Mouse (Mus musculus) mouse embryonic stem cell (cell line): Measurements from ENCODE around the gene Pip4k2a.

ENCODE experiments used
- in situ Hi-C, 2 experiments: fragments of 300-500 bp; cut with MboI; formaldehyde crosslinking; loops; 1 replicate in 1 of 2; 3 replicates in 1 of 2; pipeline ENCODE4 v1.14.3; 2019 to 2020; ENCODE audit warnings: low sequenced_read_pairs in 2 of 2, low pct_unique_long_range_greater_than_20kb in 1 of 2, mixed read lengths in 1 of 2; ENCODE audit not compliant: unreplicated experiment in 1 of 2

Pip4k2a gene

DNA sequence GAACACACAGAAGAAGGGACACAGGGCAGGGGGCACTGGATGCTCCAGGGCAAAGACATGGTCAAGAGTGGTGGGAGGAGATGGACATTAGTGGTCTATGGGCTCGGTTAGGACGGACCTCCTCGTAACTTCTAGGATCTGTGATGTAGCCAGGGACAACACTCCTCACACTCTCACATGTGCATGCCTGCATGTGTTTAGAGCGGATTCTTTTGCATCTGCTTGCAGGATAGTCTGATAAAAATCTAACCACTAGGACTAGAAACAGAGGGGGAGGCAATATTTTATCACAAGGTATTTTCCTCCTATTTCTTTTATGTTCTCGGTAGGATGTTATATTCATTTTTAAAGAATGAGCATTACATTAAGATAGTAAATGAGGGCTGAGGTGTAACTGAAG lies 38.4 kb downstream of the Pip4k2a start:
- in situ Hi-C loops = no loop called here

GRCm38 (mm10) chr2:18959008-18959407 lies 38.9 kb downstream of the Pip4k2a start:
- in situ Hi-C loops = no loop called here

DNA sequence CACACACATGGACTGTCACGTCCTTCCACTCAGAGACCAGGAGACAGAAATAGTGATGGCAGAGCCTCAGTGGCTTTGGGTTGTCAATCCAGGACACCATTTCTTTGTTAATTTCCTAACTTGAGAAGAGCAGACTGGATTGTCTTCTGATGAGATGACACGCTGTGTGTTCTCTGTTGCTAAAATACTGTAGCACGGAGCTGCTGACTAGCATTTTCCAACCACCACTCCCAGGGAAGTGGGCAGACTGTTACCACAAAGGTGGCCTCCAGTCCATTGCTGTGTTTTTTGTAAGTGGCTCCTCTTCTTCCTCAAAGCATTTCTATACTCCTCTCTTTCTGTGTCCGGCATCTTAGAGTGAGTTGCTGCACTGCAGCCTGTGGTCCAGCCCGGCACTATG lies 39.4 kb downstream of the Pip4k2a start:
- in situ Hi-C loops = no loop called here

DNA sequence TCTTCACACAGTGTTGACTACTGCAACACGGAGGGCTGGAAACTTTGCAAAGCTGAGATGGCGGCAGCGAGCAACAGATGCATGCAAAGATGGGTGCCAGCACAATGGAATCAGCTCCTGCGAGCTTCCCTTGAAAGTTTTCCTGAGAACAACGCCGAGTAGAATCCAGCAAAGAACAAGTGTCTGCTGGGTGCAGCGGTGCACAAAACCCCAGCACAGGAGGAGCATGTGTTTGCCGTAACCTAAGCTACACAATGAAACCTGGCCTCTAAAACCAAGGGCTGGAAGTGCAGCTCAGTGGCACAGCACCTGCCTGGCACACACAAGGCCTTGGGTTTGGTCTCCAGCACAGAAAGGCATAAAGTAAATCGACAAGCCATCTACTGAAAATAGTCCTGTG lies 39.9 kb downstream of the Pip4k2a start:
- in situ Hi-C loops = no loop called here

DNA sequence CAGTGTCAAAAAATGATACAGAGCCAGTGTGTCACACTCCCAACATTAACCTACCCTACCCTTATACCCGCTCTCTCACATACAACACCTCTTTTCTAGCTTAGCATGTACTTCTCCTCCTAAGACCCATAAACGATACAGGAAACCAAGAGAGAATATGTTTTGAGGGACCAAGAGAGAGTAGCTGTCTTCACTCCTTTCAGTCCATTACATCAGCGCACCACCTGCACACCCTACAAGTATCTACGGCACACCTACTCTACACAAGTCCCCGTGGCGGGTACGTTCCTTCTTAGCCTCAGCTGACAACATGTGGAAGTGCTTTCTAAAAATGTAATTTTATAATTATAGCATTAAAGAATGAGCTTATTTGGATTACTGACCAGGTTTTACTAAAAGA lies 40.5 kb downstream of the Pip4k2a start:
- in situ Hi-C loops = no loop called here

DNA sequence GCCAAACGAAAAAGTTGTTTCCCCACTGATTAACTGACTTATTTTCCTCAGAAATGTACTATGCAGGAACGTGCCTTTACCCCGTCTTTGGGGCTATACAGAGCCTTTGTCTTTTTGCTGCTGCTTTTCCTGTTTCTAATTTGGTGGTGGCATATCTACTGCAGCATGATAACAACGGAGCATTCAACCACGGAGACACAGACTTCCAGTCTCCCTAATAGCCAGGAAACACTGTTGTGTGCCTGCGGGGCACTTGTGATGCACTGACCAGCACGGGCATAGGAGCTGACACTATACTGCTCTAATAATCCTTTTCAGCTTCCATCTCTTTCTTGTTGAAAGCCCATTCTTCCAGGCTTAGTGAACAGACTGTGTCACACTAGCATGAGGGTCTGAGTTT lies 41.0 kb downstream of the Pip4k2a start:
- in situ Hi-C loops = no loop called here

GRCm38 (mm10) chr2:18956424-18956823 lies 41.5 kb downstream of the Pip4k2a start:
- in situ Hi-C loops = no loop called here

DNA sequence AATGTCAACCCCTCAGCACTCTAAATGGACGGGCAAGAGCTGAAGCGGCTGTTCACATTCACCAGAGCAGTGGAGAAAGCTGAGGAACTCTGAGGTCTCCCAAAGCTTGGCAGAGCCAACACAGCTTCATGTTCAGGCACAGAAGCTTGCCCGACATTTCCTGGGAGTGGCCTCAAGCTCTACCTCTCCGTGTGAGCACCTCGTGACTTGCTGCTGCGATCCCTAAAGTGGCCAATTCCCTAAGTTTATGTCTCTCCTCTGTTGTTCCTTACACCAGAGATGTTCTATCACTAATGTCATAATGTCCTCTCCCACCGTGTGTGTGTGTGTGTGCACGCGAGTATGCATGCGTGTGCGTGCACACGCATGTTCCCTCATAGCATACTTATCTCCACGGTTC lies 42.3 kb downstream of the Pip4k2a start:
- in situ Hi-C loops = no loop called here

DNA sequence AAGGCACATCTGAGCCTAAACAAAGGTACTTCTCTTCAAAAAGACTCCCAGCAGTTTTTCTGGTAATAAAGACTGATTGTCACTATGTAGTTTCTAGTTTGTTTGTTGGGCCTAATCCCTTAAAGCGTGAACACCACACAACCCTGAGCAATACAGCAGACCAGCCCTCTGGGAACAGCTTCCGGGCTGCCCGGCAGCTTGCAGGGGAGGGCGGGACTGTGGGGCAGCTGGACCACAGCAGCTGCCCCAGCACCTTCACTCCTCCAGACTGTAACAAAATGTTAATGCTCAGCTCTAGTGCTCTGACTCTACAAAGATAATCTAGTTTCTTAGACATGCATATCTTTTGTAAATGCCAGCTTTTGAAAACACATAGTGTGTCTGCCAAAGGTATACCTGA lies 42.9 kb downstream of the Pip4k2a start:
- in situ Hi-C loops = no loop called here

DNA sequence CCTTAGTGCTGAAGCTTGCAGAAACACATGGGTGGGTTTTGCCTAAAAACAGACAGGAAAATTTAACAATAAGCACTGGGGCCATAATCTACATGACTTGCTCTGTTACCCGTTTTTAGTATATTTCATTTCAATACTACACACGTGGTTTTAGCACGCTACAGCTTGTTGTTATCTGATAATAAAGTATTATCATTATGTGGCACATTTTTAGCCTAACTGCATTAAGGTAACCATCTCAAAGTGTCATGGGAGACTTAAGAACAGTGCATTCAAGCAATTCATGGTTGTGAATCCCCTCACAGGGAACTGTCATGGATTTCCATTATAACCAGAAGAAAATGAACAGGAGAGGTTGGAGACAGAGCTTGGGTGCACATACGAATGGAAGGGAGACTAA lies 43.5 kb downstream of the Pip4k2a start:
- in situ Hi-C loops = no loop called here

DNA sequence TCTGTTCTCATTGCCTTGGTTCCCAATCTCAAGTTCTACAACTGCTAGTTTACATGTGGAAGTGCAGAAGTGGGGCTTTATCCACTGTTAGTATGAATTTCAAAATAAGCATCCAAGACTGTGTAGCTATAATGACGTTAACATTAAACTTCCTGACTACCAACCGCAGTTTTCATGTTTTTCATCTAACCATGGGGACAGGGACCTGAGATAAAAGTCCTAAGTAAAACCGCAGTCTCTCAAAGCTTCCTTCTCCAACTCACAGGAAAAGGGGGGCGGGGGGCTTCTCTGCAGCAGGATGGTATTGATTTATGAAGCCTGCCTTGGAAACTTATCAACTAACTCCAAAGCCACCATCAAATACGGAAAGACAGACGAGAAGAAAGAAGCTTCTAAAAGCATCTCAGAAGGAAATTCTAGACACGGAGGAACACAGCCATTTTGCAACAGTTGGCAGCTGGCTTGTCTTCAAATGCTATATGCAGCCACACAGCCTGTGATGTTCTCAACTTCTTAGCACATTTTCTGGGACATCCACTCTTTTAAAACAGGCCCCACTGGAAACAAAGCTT lies 45.7 kb downstream of the Pip4k2a start:
- in situ Hi-C loops = no loop called here

GRCm38 (mm10) chr2:18950758-18951157 lies 47.2 kb downstream of the Pip4k2a start:
- in situ Hi-C loops = no loop called here

GRCm38 (mm10) chr2:18948741-18949140 lies 49.2 kb downstream of the Pip4k2a start:
- in situ Hi-C loops = no loop called here

- in situ Hi-C loops = no loop called here
Observed at GRCm38 (mm10) chr2:18947669-18948459, 50.1 kb downstream of the Pip4k2a start.

- in situ Hi-C loops = no loop called here
Observed at GRCm38 (mm10) chr2:18945438-18945837, 52.5 kb downstream of the Pip4k2a start.

DNA sequence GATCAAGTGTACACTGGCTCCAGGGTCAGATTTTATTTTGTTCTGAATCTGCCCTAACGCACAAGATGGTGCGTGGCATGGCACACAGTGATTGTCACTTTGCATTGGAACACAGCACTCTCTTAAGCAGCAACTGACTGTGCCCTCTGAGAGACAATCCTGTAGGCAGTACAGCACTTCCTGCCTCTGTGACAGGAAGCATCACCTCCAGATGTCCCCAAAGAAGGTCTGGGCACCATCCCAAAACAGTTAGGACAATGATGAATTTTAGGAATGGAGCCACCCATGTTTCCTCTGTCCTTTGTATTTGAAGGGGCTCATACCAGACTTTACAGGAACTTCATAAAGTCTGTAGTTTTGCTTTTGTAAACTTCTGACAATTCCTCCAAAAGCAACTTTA lies 54.0 kb downstream of the Pip4k2a start:
- in situ Hi-C loops = no loop called here

DNA sequence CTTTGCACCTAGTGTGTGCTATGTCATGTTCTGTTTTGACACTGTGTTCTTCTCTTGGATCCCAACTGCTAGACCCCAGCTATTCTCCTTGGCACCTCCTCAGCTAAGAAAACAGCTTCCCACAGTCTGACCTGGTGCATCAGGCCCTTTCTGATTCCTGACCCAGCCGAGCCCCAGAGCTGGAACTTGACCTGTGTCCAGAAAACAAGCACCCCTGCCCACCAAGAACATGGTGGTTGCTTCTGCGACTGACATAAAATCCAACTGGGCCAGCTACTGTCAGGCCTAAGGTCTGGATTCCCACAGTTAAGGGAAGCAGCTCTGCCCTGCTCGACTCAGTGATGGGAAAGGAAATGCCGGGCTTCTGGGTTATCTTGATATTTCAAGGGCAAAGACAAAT lies 54.6 kb downstream of the Pip4k2a start:
- in situ Hi-C loops = no loop called here

DNA sequence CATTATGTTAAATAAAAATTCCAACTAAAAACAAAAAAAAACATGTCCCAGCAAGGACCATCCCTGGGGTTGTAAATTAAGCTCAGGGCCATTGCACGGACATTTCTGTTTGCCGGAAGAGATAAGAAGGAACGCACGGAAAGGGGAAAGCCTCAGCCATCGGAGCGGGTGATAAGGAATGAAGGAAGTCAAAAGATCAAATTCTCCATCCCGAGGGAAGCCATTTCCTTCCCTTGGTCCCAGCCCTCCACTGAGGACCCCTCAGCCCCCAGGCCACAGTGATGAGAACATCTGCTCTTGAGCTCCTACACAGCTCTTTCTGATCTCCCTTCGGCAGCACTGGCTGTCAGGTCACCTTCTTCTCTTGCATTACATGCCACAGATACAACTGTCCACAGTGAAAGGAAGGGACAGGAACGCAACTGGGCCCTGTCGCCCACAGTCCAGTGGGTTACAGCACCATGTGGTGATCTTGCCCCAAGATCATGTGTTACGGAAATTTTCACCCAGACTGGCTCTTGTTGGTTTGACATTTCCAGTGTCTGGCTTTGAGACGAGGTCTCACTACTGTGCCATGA lies 57.1 kb downstream of the Pip4k2a start:
- in situ Hi-C loops = no loop called here

DNA sequence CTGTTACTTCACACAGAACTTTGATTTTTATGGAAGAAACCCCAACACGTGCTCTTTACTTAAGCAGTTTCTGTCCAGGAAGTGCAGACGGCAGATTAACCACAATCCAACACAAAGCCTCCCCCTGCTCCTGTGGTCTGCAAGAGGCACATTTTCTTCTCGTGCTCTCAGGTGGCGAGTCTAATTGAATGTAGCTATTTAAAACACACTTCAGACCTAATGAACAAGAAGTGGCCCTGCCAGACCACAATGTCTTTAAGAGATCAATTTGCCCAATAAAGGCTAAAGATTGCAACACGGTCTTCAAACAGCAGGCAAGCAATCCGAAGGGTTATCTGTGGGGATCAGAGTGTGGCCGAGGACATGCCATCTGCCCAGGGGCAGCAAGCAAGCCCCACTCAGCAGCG lies 59.0 kb downstream of the Pip4k2a start:
- in situ Hi-C loops = no loop called here

- in situ Hi-C loops = no loop called here
Observed at GRCm38 (mm10) chr2:18938232-18938631, 59.7 kb downstream of the Pip4k2a start.
